In the genomic region with DNA sequence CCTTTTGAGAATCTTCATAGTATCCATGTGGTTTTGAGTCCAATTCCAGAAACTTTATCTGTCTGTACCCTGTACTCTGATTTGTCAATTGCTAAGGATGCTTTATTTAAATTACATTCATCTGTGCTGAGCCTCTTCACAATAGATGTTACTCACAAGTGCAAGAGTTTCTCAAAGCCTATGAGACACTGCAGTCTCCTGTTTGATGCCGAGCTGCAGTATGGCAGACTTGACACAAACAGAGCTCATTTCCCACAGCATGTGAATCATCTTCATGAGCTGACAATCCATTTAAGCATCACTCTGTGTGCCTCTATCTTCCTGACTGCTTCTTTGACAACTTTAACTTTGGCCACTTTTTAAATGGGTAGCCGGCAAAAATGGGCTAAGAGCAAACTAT, we compare ENCODE assay signal across 17 mouse cellular contexts.
"Had no signal": no experiment of that assay in that cellular context is flagged by ENCODE, and none has a peak within 500 bp of the region (broad histone marks: within the 10 kb centered on the region; RNA-seq: fewer than 3 reads in every experiment).

No protein-coding gene starts in this region.

- H3K27ac ChIP-seq: neural tube, embryonic 12.5 days; neural tube, embryonic 13.5 days; neural tube, embryonic 15.5 days; stomach, embryonic 15.5 days; stomach, postnatal 0 days had no signal

- H3K4me3 ChIP-seq: neural tube, embryonic 12.5 days; neural tube, embryonic 13.5 days; neural tube, embryonic 15.5 days; stomach, embryonic 15.5 days had no signal

- DNase-seq: retina, postnatal 1 day; right cerebral cortex, adult 18-20 months; right cerebral cortex, postnatal 14 days; right cerebral cortex, postnatal 25 days; right cerebral cortex, postnatal 4 days; spleen, adult 18-20 months; thymus, adult 18-20 months; thymus, adult 2 months; thymus, postnatal 14 days; thymus, postnatal 25 days; thymus, postnatal 36 days; thymus, postnatal 4 days had no signal
